Mouse (Mus musculus): ENCODE results near the gene 4930544D05Rik. TPM values are rescaled to one million over a fixed set of nuclear protein-coding genes. Genes with fewer than 3 reads are reported as not detected.

The 4930544D05Rik gene
- total RNA-seq, 2 experiments from 2014 or later: not detected

GRCm38 (mm10) chr11:70638293-70638692, 22.6 kb downstream of the 4930544D05Rik start:
- DNase-seq: no peak
- intact Hi-C loops (cut with DNase I): no loop called here

- intact Hi-C loops (cut with DNase I): no loop called here
- DNase-seq: no peak
These were observed 23.1 kb downstream of the 4930544D05Rik start, which contains the start of gene Gp1ba for GRCm38 (mm10) chr11:70638714-70639278. TSS of gene Gp1ba (plus strand) at chr11:70639122.

GRCm38 (mm10) chr11:70639976-70640375, 24.3 kb downstream of the 4930544D05Rik start:
- intact Hi-C loops (cut with DNase I): no loop called here
- no peak for DNase-seq

GRCm38 (mm10) chr11:70641241-70641640, 25.6 kb downstream of the 4930544D05Rik start:
- no peak for DNase-seq
- intact Hi-C loops (cut with DNase I): no loop called here

GRCm38 (mm10) chr11:70643051-70643450, 27.4 kb downstream of the 4930544D05Rik start:
- intact Hi-C loops (cut with DNase I): no loop called here
- no peak for DNase-seq

- intact Hi-C loops (cut with DNase I): no loop called here
- no peak for DNase-seq
These were observed 29.0 kb downstream of the 4930544D05Rik start for GRCm38 (mm10) chr11:70644564-70645103.

- intact Hi-C loops (cut with DNase I): no loop called here
These were observed 30.0 kb downstream of the 4930544D05Rik start for GRCm38 (mm10) chr11:70645461-70646258.

GRCm38 (mm10) chr11:70646259-70646555, 30.6 kb downstream of the 4930544D05Rik start:
- intact Hi-C loops (cut with DNase I): no loop called here
- DNase-seq: no peak

More at GRCm38 (mm10) chr11:70645461-70646258, 30.0 kb downstream of the 4930544D05Rik start:
- DNase-seq: no peak

- intact Hi-C loops (cut with DNase I): no loop called here
- peak; percentile 89 to 92 for DNase-seq
These were observed 31.3 kb downstream of the 4930544D05Rik start, which contains the start of the genes Rnf167 and Slc25a11 for GRCm38 (mm10) chr11:70646691-70647650. TSS of gene Rnf167 (plus strand) at chr11:70647235. TSS of gene Slc25a11 (minus strand) at chr11:70647479.

GRCm38 (mm10) chr11:70647716-70648420, 32.2 kb downstream of the 4930544D05Rik start:
- intact Hi-C loops (cut with DNase I): no loop called here
- DNase-seq: no peak

- intact Hi-C loops (cut with DNase I): no loop called here
- no peak for DNase-seq
These were observed 32.9 kb downstream of the 4930544D05Rik start for GRCm38 (mm10) chr11:70648512-70648911.

- intact Hi-C loops (cut with DNase I): no loop called here
- DNase-seq: no peak
These were observed 33.6 kb downstream of the 4930544D05Rik start for GRCm38 (mm10) chr11:70649185-70649734.

- intact Hi-C loops (cut with DNase I): loop anchor here (10.0 kb wide), 1 partner anchor 656 kb away; the partner anchor contains the start of genes Gabarap and Phf23
- no peak for DNase-seq
These were observed 34.9 kb downstream of the 4930544D05Rik start for GRCm38 (mm10) chr11:70650322-70651175.

GRCm38 (mm10) chr11:70651391-70651790, 35.7 kb downstream of the 4930544D05Rik start:
- intact Hi-C loops (cut with DNase I): loop anchor here (10.0 kb wide), 1 partner anchor 657 kb away; the partner anchor contains the start of genes Gabarap and Phf23
- DNase-seq: peak in 1 of 2 experiments; percentile 11

GRCm38 (mm10) chr11:70652029-70652883, 36.6 kb downstream of the 4930544D05Rik start:
- intact Hi-C loops (cut with DNase I): loop anchor here (10.0 kb wide), 1 partner anchor 657 kb away; the partner anchor contains the start of genes Gabarap and Phf23
- peak in 1 of 2 experiments; percentile 15 for DNase-seq

- intact Hi-C loops (cut with DNase I): loop anchor here (10.0 kb wide), 1 partner anchor 658 kb away; the partner anchor contains the start of genes Gabarap and Phf23
- DNase-seq: no peak
These were observed 37.3 kb downstream of the 4930544D05Rik start for GRCm38 (mm10) chr11:70652884-70653344.
